Mouse (Mus musculus) lung, adult 2 months (tissue): ENCODE data around the gene Sptbn2. TPM values are rescaled to one million over a fixed set of nuclear protein-coding genes. Genes with fewer than 3 reads are reported as not detected.

Source experiments
- DNase-seq: peaks from one replicate; pipeline ENCODE4 v3.0.0; 2022
- H3K4me1 ChIP-seq: fragments of 200-500 bp; 2 replicates; pipeline ENCODE4 v1.6.1; 2011; ENCODE audit warnings: low read length; ENCODE audit not compliant: control insufficient read depth, insufficient read depth
- H3K4me3 ChIP-seq: fragments of 200-500 bp; replicated peaks from 2 replicates; pipeline ENCODE3; 2011; ENCODE audit warnings: low read depth, mild to moderate bottlenecking, control low read depth, low read length; ENCODE audit errors: extremely low read depth
- CTCF ChIP-seq: fragments of 200-500 bp; IDR thresholded peaks from 2 replicates; pipeline ENCODE4 v1.5.1; 2011; ENCODE audit warnings: mild to moderate bottlenecking, low read length, control low read depth; ENCODE audit not compliant: insufficient read depth
- POLR2A ChIP-seq: fragments of 200-500 bp; IDR thresholded peaks from 2 replicates; pipeline ENCODE4 v1.6.1; 2011; ENCODE audit warnings: low read depth, mild to moderate bottlenecking, control low read depth, low read length, borderline replicate concordance; ENCODE audit errors: extremely low read depth
- WGBS: fragments of 180-500 bp; shearing (Covaris S2); methylation state at CpG from one replicate; pipeline ENCODE4 v1.1.7; 2018; 5-methylcytosine and 5-hydroxymethylcytosine counted together
- polyA plus RNA-seq: library from polyadenylated mRNA; depleted of rRNA; stranded (reverse); fragments of >200 nt; gene quantifications from 2 replicates; pipeline ENCODE4 v1.2.3, GENCODE M21; 2012

Sptbn2 gene
- polyA plus RNA-seq, 1 experiment = 4.4 TPM

GRCm38 (mm10) chr19:4700656-4701055 lies 10.3 kb upstream of the Sptbn2 start:
- H3K4me1 ChIP-seq = peaks cover 3% of the 10 kb centered on the region; the same call in 1 of the 2 replicates
- TF ChIP-seq POLR2A (no peak), CTCF (no peak)
- no peak overlapping the region for H3K4me3 ChIP-seq
- WGBS = 72% methylated on average over 8 of the region's 8 CpGs
- no peak for DNase-seq

- no peak for DNase-seq
- no peak for TF ChIP-seq CTCF
- TF ChIP-seq POLR2A = no peak
- Histone ChIP-seq H3K4me1 (peaks cover 3% of the 10 kb centered on the region; the same call in 1 of the 2 replicates), H3K4me3 (no peak overlapping the region)
- 38% methylated on average over 7 of the region's 7 CpGs for WGBS
Measured at GRCm38 (mm10) chr19:4701221-4701620, 9.7 kb upstream of the Sptbn2 start.

- no peak for DNase-seq
- peaks cover 5% of the 10 kb centered on the region for H3K4me1 ChIP-seq
- WGBS = 59% methylated on average over 10 of the region's 10 CpGs
- no peak overlapping the region for H3K4me3 ChIP-seq
- TF ChIP-seq CTCF = no peak
- no peak for TF ChIP-seq POLR2A
Measured at GRCm38 (mm10) chr19:4708765-4709164, 2.2 kb upstream of the Sptbn2 start.

GRCm38 (mm10) chr19:4711601-4712155 lies 711 bp downstream of the Sptbn2 start:
- H3K4me3 ChIP-seq = no peak overlapping the region
- no peak for DNase-seq

GRCm38 (mm10) chr19:4712156-4712780 lies 1.3 kb downstream of the Sptbn2 start:
- no peak overlapping the region for H3K4me3 ChIP-seq
- DNase-seq = no peak
- WGBS = 2% methylated on average over 60 of the region's 60 CpGs
- H3K4me1 ChIP-seq = peaks cover 5% of the 10 kb centered on the region
- TF ChIP-seq POLR2A (no peak), CTCF (no peak)

More at GRCm38 (mm10) chr19:4711601-4712155, 711 bp downstream of the Sptbn2 start:
- TF ChIP-seq POLR2A = no peak
- H3K4me1 ChIP-seq = peaks cover 5% of the 10 kb centered on the region
- WGBS = 3% methylated on average over 47 of the region's 65 CpGs

GRCm38 (mm10) chr19:4712781-4713526 lies 2.0 kb downstream of the Sptbn2 start:
- 39% methylated on average over 13 of the region's 13 CpGs for WGBS
- DNase-seq = no peak
- TF ChIP-seq CTCF (no peak), POLR2A (no peak)
- H3K4me3 ChIP-seq = no peak overlapping the region
- H3K4me1 ChIP-seq = peaks cover 5% of the 10 kb centered on the region

GRCm38 (mm10) chr19:4713886-4714285 lies 2.9 kb downstream of the Sptbn2 start:
- WGBS = 83% methylated on average over 3 of the region's 3 CpGs
- no peak overlapping the region for H3K4me3 ChIP-seq
- DNase-seq = no peak
- TF ChIP-seq POLR2A (no peak), CTCF (no peak)
- H3K4me1 ChIP-seq = peaks cover 8% of the 10 kb centered on the region

GRCm38 (mm10) chr19:4716756-4717155 lies 5.8 kb downstream of the Sptbn2 start:
- WGBS = 96% methylated on average over 14 of the region's 14 CpGs
- TF ChIP-seq CTCF (no peak), POLR2A (no peak)
- peaks cover 8% of the 10 kb centered on the region for H3K4me1 ChIP-seq
- H3K4me3 ChIP-seq = no peak overlapping the region
- DNase-seq = no peak

GRCm38 (mm10) chr19:4717281-4717680 lies 6.3 kb downstream of the Sptbn2 start:
- TF ChIP-seq POLR2A (no peak), CTCF (no peak)
- DNase-seq = no peak
- Histone ChIP-seq H3K4me1 (peaks cover 6% of the 10 kb centered on the region), H3K4me3 (no peak overlapping the region)
- 93% methylated on average over 2 of the region's 2 CpGs for WGBS
